Mouse (Mus musculus) CH12.LX (cell line): Measurements from ENCODE around the gene Ick. TPM values are rescaled to one million over a fixed set of nuclear protein-coding genes. Genes with fewer than 3 reads are reported as not detected.

ENCODE experiments used
- DNase-seq: peaks from one replicate; pipeline ENCODE4 v3.0.0-alpha.2; 2013; ENCODE audit errors: extremely low read depth
- H3K27ac ChIP-seq: 2 replicates; pipeline ENCODE4 v1.5.1; 2012; ENCODE audit warnings: low read depth, mild to moderate bottlenecking, control low read depth, moderate library complexity; ENCODE audit not compliant: insufficient read depth
- H3K27me3 ChIP-seq: replicated peaks from 2 replicates; pipeline ENCODE3; 2012; ENCODE audit warnings: inconsistent platforms
- H3K36me3 ChIP-seq, 2 experiments: replicated peaks in 1 of 2; 2 replicates each; pipeline versions ENCODE3 to v1.6.1; 2012; ENCODE audit warnings: inconsistent platforms in 1 of 2, low read length in 1 of 2, mild to moderate bottlenecking in 1 of 2, mixed read lengths in 1 of 2, moderate library complexity in 1 of 2; ENCODE audit not compliant: control insufficient read depth in 1 of 2, insufficient read depth in 1 of 2
- H3K4me1 ChIP-seq, 2 experiments: 2 replicates each; pipeline ENCODE4 v1.6.1; 2012; ENCODE audit warnings: inconsistent platforms in 1 of 2, moderate library complexity in 1 of 2; ENCODE audit not compliant: insufficient read depth in 2 of 2, control insufficient read depth in 1 of 2
- H3K4me2 ChIP-seq: 2 replicates; pipeline ENCODE4 v1.6.1; 2012; ENCODE audit warnings: low read depth, mild to moderate bottlenecking, control low read depth; ENCODE audit not compliant: poor library complexity, insufficient read depth, severe bottlenecking
- H3K4me3 ChIP-seq, 3 experiments: fragments of 150-350 bp in 1 of 3; sonication (generic) in 1 of 3; replicated peaks in 1 of 3; 2 replicates each; pipeline versions ENCODE3 to v1.5.1; 2011 to 2012; ENCODE audit warnings: low read depth in 2 of 3, low read length in 2 of 3, mild to moderate bottlenecking in 2 of 3, moderate library complexity in 2 of 3, control low read depth in 1 of 3, improper control_type of control experiment in 1 of 3, inconsistent platforms in 1 of 3, mixed read lengths in 1 of 3; ENCODE audit not compliant: poor library complexity in 1 of 3
- H3K79me2 ChIP-seq: replicated peaks from 2 replicates; pipeline ENCODE4 v1.6.1; 2012; ENCODE audit warnings: mild to moderate bottlenecking, moderate library complexity; ENCODE audit not compliant: control insufficient read depth, poor library complexity, insufficient read depth, severe bottlenecking; ENCODE audit errors: extremely low read depth
- H3K9ac ChIP-seq: 2 replicates; pipeline ENCODE4 v1.6.1; 2012; ENCODE audit warnings: low read depth, mild to moderate bottlenecking, control low read depth, moderate library complexity; ENCODE audit not compliant: insufficient read depth
- H3K9me3 ChIP-seq: replicated peaks from 2 replicates; pipeline ENCODE3; 2012; ENCODE audit warnings: low read length, inconsistent platforms, mixed read lengths
- CHD2 ChIP-seq: IDR thresholded peaks from 2 replicates; pipeline ENCODE4 v1.6.1; 2011; ENCODE audit warnings: low read length, improper control_type of control experiment
- CTCF ChIP-seq, 2 experiments: IDR thresholded peaks in 1 of 2; conservative IDR thresholded peaks in 1 of 2; 2 replicates each; pipeline ENCODE4 v1.5.1; 2011 to 2012; ENCODE audit warnings: low read depth in 2 of 2, low read length in 2 of 2, improper control_type of control experiment in 1 of 2, inconsistent platforms in 1 of 2, mild to moderate bottlenecking in 1 of 2, moderate library complexity in 1 of 2
- E2F4 ChIP-seq: IDR thresholded peaks from 2 replicates; pipeline ENCODE4 v1.6.1; 2011; ENCODE audit warnings: low read depth, low read length, improper control_type of control experiment; ENCODE audit not compliant: insufficient replicate concordance
- ELF1 ChIP-seq: IDR thresholded peaks from 2 replicates; pipeline ENCODE4 v1.6.1; 2014; ENCODE audit warnings: low read depth, mild to moderate bottlenecking, inconsistent platforms, low read length, improper control_type of control experiment
- EP300 ChIP-seq: IDR thresholded peaks from 2 replicates; pipeline ENCODE4 v1.6.1; 2011; ENCODE audit warnings: low read length, improper control_type of control experiment
- GABPA ChIP-seq: IDR thresholded peaks from 2 replicates; pipeline ENCODE4 v1.6.1; 2012; ENCODE audit warnings: low read depth, low read length, improper control_type of control experiment, inconsistent platforms; ENCODE audit not compliant: insufficient replicate concordance
- HCFC1 ChIP-seq: IDR thresholded peaks from 2 replicates; pipeline ENCODE4 v1.6.1; 2012; ENCODE audit warnings: low read depth, mild to moderate bottlenecking, inconsistent platforms, low read length, improper control_type of control experiment
- IRF4 ChIP-seq: IDR thresholded peaks from 2 replicates; pipeline ENCODE4 v1.6.1; 2014; ENCODE audit warnings: low read depth, mild to moderate bottlenecking, inconsistent platforms, low read length, improper control_type of control experiment
- JUN ChIP-seq: IDR thresholded peaks from 2 replicates; pipeline ENCODE4 v1.6.1; 2011; ENCODE audit warnings: low read depth, mild to moderate bottlenecking, low read length, improper control_type of control experiment, moderate library complexity; ENCODE audit not compliant: insufficient read depth
- KAT2A ChIP-seq: IDR thresholded peaks from 2 replicates; pipeline ENCODE4 v1.6.1; 2012; ENCODE audit warnings: low read length, improper control_type of control experiment, inconsistent platforms; ENCODE audit not compliant: insufficient replicate concordance
- MXI1 ChIP-seq: IDR thresholded peaks from 2 replicates; pipeline ENCODE4 v1.6.1; 2011; ENCODE audit warnings: mild to moderate bottlenecking, low read depth, low read length, improper control_type of control experiment
- MYC ChIP-seq: IDR thresholded peaks from 2 replicates; pipeline ENCODE4 v1.6.1; 2011; ENCODE audit warnings: low read depth, mild to moderate bottlenecking, improper control_type of control experiment, low read length
- NELFE ChIP-seq: IDR thresholded peaks from 2 replicates; pipeline ENCODE4 v1.6.1; 2011; ENCODE audit warnings: low read depth, low read length, improper control_type of control experiment
- POLR2A ChIP-seq: IDR thresholded peaks from 2 replicates; pipeline ENCODE4 v1.6.1; 2011; ENCODE audit warnings: low read depth, mild to moderate bottlenecking, improper control_type of control experiment, low read length
- RAD21 ChIP-seq: IDR thresholded peaks from 2 replicates; pipeline ENCODE4 v1.6.1; 2011; ENCODE audit warnings: low read depth, mild to moderate bottlenecking, low read length, improper control_type of control experiment, moderate library complexity
- SIN3A ChIP-seq: IDR thresholded peaks from 2 replicates; pipeline ENCODE4 v1.6.1; 2012; ENCODE audit warnings: low read length, improper control_type of control experiment, inconsistent platforms
- SMC3 ChIP-seq: IDR thresholded peaks from 2 replicates; pipeline ENCODE4 v1.6.1; 2011; ENCODE audit warnings: low read depth, low read length, improper control_type of control experiment
- TBP ChIP-seq: conservative IDR thresholded peaks from 2 replicates; pipeline ENCODE4 v1.6.1; 2011; ENCODE audit warnings: low read depth, low read length, improper control_type of control experiment
- ZMIZ1 ChIP-seq: IDR thresholded peaks from 2 replicates; pipeline ENCODE4 v1.6.1; 2012; ENCODE audit warnings: low read depth, mild to moderate bottlenecking, inconsistent platforms, low read length, improper control_type of control experiment
- dilution Hi-C: fragments of 300-500 bp; cut with MboI; formaldehyde crosslinking; loops from 2 replicates; pipeline ENCODE4 v1.14.3; 2020; ENCODE audit warnings: low sequenced_read_pairs; ENCODE audit not compliant: extremely low pct_unique_long_range_greater_than_20kb, extremely low pct_ligation_motif_present
- in situ Hi-C: fragments of 300-500 bp; cut with MboI; formaldehyde crosslinking; loops from 3 replicates; pipeline ENCODE4 v1.14.3; 2019; ENCODE audit warnings: low sequenced_read_pairs, low pct_ligation_motif_present, low pct_unique_long_range_greater_than_20kb, mixed read lengths
- polyA plus RNA-seq: library from polyadenylated mRNA; unstranded; fragments of >175 nt; gene quantifications from 2 replicates; pipeline ENCODE4 v1.2.1, GENCODE M21; 2012; ENCODE audit warnings: low read depth; ENCODE audit not compliant: insufficient read length
- total RNA-seq, 2 experiments: library from RNA; depleted of rRNA; stranded (reverse); fragments of 300-350 nt in 1 of 2; fragments of >200 nt in 1 of 2; gene quantifications; 2 replicates each; pipeline ENCODE4 v1.2.3; 2012 to 2014

Gene Ick
- total and polyA plus RNA-seq, 3 experiments: 4.5 to 7.1 (median 4.8) TPM

DNA sequence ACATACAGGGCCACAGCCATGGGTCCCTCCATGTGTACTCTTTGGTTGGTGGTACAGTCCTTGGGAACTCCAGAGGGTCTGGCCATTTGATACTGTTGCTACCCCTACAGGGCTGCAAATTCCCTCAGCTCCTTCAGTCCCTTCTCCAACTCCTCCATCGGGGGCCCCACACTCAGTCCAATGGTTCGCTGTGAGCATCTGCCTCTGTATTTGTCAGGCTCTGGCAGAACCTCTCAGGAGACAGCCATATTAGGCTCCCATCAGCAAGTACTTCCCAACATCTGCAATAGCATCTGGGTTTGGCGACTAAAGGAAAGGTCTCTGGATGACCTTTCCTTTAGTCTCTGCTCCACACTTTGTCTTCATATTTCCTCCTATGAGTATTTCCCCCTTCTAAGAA is 102.5 kb downstream of the Ick start:
- H3K27me3 ChIP-seq: no peaks in the 10 kb centered on the region
- H3K36me3 ChIP-seq: no peaks in the 10 kb centered on the region
- no peak overlapping the region for H3K9ac ChIP-seq
- H3K4me1 ChIP-seq: no peaks in the 10 kb centered on the region; a peak in 1 of 4 replicates
- no peak overlapping the region for H3K4me2 ChIP-seq
- DNase-seq: no peak
- no peak overlapping the region for H3K4me3 ChIP-seq
- TF ChIP-seq CHD2 (no peak), KAT2A (no peak), TBP (no peak), GABPA (no peak), JUN (no peak), MYC (no peak), CTCF (conservative IDR thresholded peaks at IDR 0.05 in 1 of 2, IDR thresholded peaks at IDR 0.05 in 1 of 2; ENCODE audit: low read depth in 2 of 2, low read length in 2 of 2) (no peak)
- no peaks in the 10 kb centered on the region for H3K79me2 ChIP-seq
- H3K9me3 ChIP-seq: peaks cover 2% of the 10 kb centered on the region
- in situ Hi-C loops: no loop called here
- dilution Hi-C loops: no loop called here
- no peak overlapping the region for H3K27ac ChIP-seq

DNA sequence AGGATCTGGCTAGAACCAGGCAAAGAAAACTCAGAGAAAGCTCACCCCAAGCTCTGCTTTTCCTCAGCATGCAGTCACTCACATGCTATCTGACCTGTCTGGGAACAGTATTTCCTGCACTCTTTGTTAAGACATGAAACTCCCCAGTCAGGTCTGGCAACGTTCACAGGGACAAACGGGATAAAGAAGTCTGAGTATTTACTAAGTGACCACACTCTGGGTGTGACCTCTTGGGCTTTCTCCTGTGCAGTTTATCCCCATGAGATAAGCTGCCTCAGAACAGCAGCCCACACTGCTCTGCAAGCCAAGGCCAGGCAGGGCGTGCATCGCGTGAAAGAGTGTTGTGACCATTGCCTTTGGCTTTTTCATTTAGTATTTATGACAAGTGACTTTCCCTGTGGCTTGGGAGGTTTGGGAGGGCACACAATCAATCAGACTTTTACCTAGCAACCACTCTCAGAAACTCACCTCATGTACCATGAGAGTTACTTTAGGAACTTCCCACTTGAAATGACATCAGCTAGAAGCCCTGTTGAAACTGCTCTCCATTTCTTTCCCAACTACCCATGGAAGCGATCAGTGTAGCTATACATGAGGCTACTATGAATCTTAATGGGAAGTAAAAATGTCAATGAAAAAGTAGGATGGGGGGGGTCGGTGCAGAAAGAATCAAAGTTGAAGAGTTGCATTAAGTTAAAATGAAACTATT is 103.5 kb downstream of the Ick start:
- Histone ChIP-seq H3K36me3 (no peaks in the 10 kb centered on the region), H3K79me2 (no peaks in the 10 kb centered on the region), H3K4me3 (no peak overlapping the region), H3K27me3 (no peaks in the 10 kb centered on the region), H3K4me2 (no peak overlapping the region), H3K9ac (no peak overlapping the region), H3K4me1 (no peaks in the 10 kb centered on the region; a peak in 1 of 4 replicates), H3K27ac (no peak overlapping the region), H3K9me3 (peaks cover 2% of the 10 kb centered on the region)
- DNase-seq: no peak
- in situ Hi-C loops (no loop called here), dilution Hi-C loops (no loop called here)
- no peak for TF ChIP-seq JUN
- TF ChIP-seq ELF1: no peak
- TF ChIP-seq KAT2A: no peak
- no peak for TF ChIP-seq IRF4

DNA sequence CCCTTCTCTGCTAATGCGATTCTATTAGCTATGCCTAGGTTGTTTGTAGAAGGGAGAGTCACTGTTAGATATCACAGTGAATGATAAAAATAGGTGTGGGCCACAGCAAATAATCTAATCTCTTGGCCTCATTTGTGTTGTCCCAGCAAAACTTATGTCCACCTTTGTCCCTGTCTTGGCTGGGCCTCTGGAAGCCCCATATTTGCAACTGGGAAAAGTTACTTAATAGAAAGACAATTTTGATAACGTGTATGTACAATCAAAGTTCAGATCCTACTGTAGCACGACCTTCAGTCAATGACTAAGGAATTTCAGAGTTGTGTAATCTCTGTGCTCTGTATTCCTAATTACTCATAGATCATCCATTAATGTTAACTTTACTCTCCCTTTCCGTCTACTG is 108.1 kb downstream of the Ick start:
- Histone ChIP-seq H3K4me1 (no peaks in the 10 kb centered on the region; a peak in 1 of 4 replicates), H3K27ac (no peak overlapping the region), H3K4me3 (no peak overlapping the region), H3K9ac (no peak overlapping the region), H3K9me3 (peaks cover 2% of the 10 kb centered on the region), H3K79me2 (no peaks in the 10 kb centered on the region), H3K36me3 (no peaks in the 10 kb centered on the region), H3K27me3 (no peaks in the 10 kb centered on the region), H3K4me2 (no peak overlapping the region)
- TF ChIP-seq MYC (no peak), SIN3A (no peak), EP300 (no peak), HCFC1 (no peak), SMC3 (no peak), CHD2 (no peak), POLR2A (no peak), ELF1 (no peak), E2F4 (no peak), KAT2A (no peak), NELFE (no peak), ZMIZ1 (no peak), RAD21 (no peak), TBP (no peak), MXI1 (no peak)
- DNase-seq: no peak
- dilution Hi-C loops (no loop called here), in situ Hi-C loops (no loop called here)
